Mouse (Mus musculus) small intestine, adult 2 months (tissue): ENCODE results near the gene Usp46.

ENCODE experiments used
- CTCF ChIP-seq: fragments of 200-500 bp; IDR thresholded peaks from 2 replicates; pipeline ENCODE4 v1.5.1; 2012; ENCODE audit warnings: low read depth, mild to moderate bottlenecking, control low read depth, inconsistent platforms, low read length, moderate library complexity, mixed read lengths; ENCODE audit not compliant: insufficient replicate concordance, insufficient read length; ENCODE audit errors: extremely low read depth
- POLR2A ChIP-seq: fragments of 200-500 bp; IDR thresholded peaks from 2 replicates; pipeline ENCODE4 v1.6.1; 2012; ENCODE audit warnings: low read depth, mild to moderate bottlenecking, control low read depth, inconsistent platforms, low read length, moderate library complexity

GRCm38 (mm10) chr5:74092833-74093555 lies 24.8 kb upstream of the Usp46 start:
- no peak for TF ChIP-seq CTCF
- TF ChIP-seq POLR2A: peak; percentile 47
